Mouse (Mus musculus) CH12.LX (cell line): ENCODE results near the gene Spata31.

Experiments
- CHD2 ChIP-seq: IDR thresholded peaks from 2 replicates; pipeline ENCODE4 v1.6.1; 2011; ENCODE audit warnings: low read length, improper control_type of control experiment
- CTCF ChIP-seq, 2 experiments: IDR thresholded peaks in 1 of 2; conservative IDR thresholded peaks in 1 of 2; 2 replicates each; pipeline ENCODE4 v1.5.1; 2011 to 2012; ENCODE audit warnings: low read depth in 2 of 2, low read length in 2 of 2, improper control_type of control experiment in 1 of 2, inconsistent platforms in 1 of 2, mild to moderate bottlenecking in 1 of 2, moderate library complexity in 1 of 2
- E2F4 ChIP-seq: IDR thresholded peaks from 2 replicates; pipeline ENCODE4 v1.6.1; 2011; ENCODE audit warnings: low read depth, low read length, improper control_type of control experiment; ENCODE audit not compliant: insufficient replicate concordance
- KAT2A ChIP-seq: IDR thresholded peaks from 2 replicates; pipeline ENCODE4 v1.6.1; 2012; ENCODE audit warnings: low read length, improper control_type of control experiment, inconsistent platforms; ENCODE audit not compliant: insufficient replicate concordance
- MAX ChIP-seq: IDR thresholded peaks from 2 replicates; pipeline ENCODE4 v1.6.1; 2011; ENCODE audit warnings: low read length, improper control_type of control experiment
- MYC ChIP-seq: IDR thresholded peaks from 2 replicates; pipeline ENCODE4 v1.6.1; 2011; ENCODE audit warnings: low read depth, mild to moderate bottlenecking, improper control_type of control experiment, low read length
- PAX5 ChIP-seq: IDR thresholded peaks from 2 replicates; pipeline ENCODE4 v1.6.1; 2012; ENCODE audit warnings: low read length, inconsistent platforms, mixed read lengths
- POLR2A ChIP-seq: IDR thresholded peaks from 2 replicates; pipeline ENCODE4 v1.6.1; 2011; ENCODE audit warnings: low read depth, mild to moderate bottlenecking, improper control_type of control experiment, low read length
- UBTF ChIP-seq: IDR thresholded peaks from 2 replicates; pipeline ENCODE4 v1.6.1; 2012; ENCODE audit warnings: low read depth, mild to moderate bottlenecking, inconsistent platforms, low read length, improper control_type of control experiment, moderate library complexity
- ZKSCAN1 ChIP-seq: IDR thresholded peaks from 2 replicates; pipeline ENCODE4 v1.6.1; 2012; ENCODE audit warnings: low read depth, inconsistent platforms, low read length, improper control_type of control experiment, borderline replicate concordance
- ZNF384 ChIP-seq: IDR thresholded peaks from 2 replicates; pipeline ENCODE4 v1.6.1; 2012; ENCODE audit warnings: low read depth, low read length, improper control_type of control experiment, inconsistent platforms

DNA sequence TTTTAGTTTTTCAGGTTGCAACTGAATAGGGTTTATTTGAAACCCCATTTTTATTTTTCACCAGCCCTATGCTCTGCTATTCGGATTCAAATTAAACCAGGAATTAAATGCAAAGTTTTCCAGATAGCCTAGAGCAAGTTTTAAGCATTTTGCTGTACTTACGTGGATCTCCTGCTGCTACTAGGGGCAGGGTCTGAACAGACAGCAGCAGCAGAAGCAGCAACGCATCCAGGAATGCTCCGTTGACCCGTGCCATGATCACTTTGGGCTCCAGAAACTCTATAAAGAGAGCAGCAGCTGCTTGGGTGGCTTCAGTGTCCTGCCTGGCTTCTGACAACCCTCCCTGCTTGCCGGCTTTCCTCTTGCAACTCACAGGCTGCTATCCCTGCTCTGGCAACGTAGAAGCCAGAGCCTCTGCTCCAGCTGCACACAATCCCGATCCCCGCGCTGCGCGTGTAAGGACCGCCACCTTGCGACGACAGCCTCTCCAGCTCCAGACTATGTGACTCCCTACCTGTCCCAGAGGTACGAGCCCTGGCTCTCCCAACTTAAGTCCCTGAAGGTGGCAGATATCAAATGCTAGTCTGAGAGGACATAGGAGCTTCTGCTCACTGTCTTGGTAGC lies 13.5 kb upstream of the Spata31 start, which contains the start of gene Cntnap3:
- TF ChIP-seq ZNF384, result no peak
- no peak for TF ChIP-seq POLR2A
- TF ChIP-seq CTCF (conservative IDR thresholded peaks at IDR 0.05 in 1 of 2, IDR thresholded peaks at IDR 0.05 in 1 of 2; ENCODE audit: low read depth in 2 of 2, low read length in 2 of 2), result no peak
- TF ChIP-seq E2F4, result no peak
- no peak for TF ChIP-seq KAT2A
- no peak for TF ChIP-seq MAX
- no peak for TF ChIP-seq CHD2
- TF ChIP-seq MYC, result no peak
- TF ChIP-seq ZKSCAN1, result no peak
- no peak for TF ChIP-seq UBTF
- no peak for TF ChIP-seq PAX5
